Mouse (Mus musculus): Measurements from ENCODE around the gene Dctn5.
"Not testable (repeated sequence)": the region's sequence is repeated elsewhere in the genome, so short reads cannot be mapped to it uniquely, and the experiment has no call there.

Dctn5 gene

GRCm38 (mm10) chr7:122132497-122133337, at the start of gene Dctn5, which contains the start of gene Palb2:
Gene Dctn5 (plus strand): TSS chr7:122133041.
Gene Palb2 (minus strand): TSS chr7:122132985.
- DNase-seq (ENCODE audit: low spot score in 2 of 2) = peak; percentile 99

GRCm38 (mm10) chr7:122087195-122087982, 45.5 kb upstream of the Dctn5 start:
- no peak for DNase-seq (ENCODE audit: low spot score in 2 of 2)

- no peak for DNase-seq (ENCODE audit: low spot score in 2 of 2)
Measured at GRCm38 (mm10) chr7:122094564-122095330, 38.1 kb upstream of the Dctn5 start.

GRCm38 (mm10) chr7:122098009-122098408, 34.8 kb upstream of the Dctn5 start:
- no peak for DNase-seq (ENCODE audit: low spot score in 2 of 2)

GRCm38 (mm10) chr7:122099222-122099621, 33.6 kb upstream of the Dctn5 start:
- peak; percentile 37 to 44 for DNase-seq (ENCODE audit: low spot score in 2 of 2)

GRCm38 (mm10) chr7:122101014-122101746, 31.7 kb upstream of the Dctn5 start:
- DNase-seq (ENCODE audit: low spot score in 2 of 2) = not testable (repeated sequence)

- DNase-seq (ENCODE audit: low spot score in 2 of 2) = peak; percentile 85 to 86
Measured at GRCm38 (mm10) chr7:122101747-122102244, 31.0 kb upstream of the Dctn5 start, which contains the start of gene Ndufab1. Gene Ndufab1 (minus strand): TSS chr7:122101886.

- DNase-seq (ENCODE audit: low spot score in 2 of 2) = no peak
Measured at GRCm38 (mm10) chr7:122108206-122108605, 24.6 kb upstream of the Dctn5 start.

- DNase-seq (ENCODE audit: low spot score in 2 of 2) = no peak
Measured at GRCm38 (mm10) chr7:122123518-122123917, 9.3 kb upstream of the Dctn5 start.

- DNase-seq (ENCODE audit: low spot score in 2 of 2) = no peak
Measured at GRCm38 (mm10) chr7:122125636-122126035, 7.2 kb upstream of the Dctn5 start.

GRCm38 (mm10) chr7:122126946-122127345, 5.9 kb upstream of the Dctn5 start:
- DNase-seq (ENCODE audit: low spot score in 2 of 2) = no peak

- DNase-seq (ENCODE audit: low spot score in 2 of 2) = no peak
Measured at GRCm38 (mm10) chr7:122131834-122132233, 1.0 kb upstream of the Dctn5 start.

- DNase-seq (ENCODE audit: low spot score in 2 of 2) = no peak
Measured at GRCm38 (mm10) chr7:122133338-122133625, 441 bp downstream of the Dctn5 start.

- DNase-seq (ENCODE audit: low spot score in 2 of 2) = no peak
Measured at GRCm38 (mm10) chr7:122135070-122135469, 2.2 kb downstream of the Dctn5 start.

- DNase-seq (ENCODE audit: low spot score in 2 of 2) = no peak
Measured at GRCm38 (mm10) chr7:122137071-122137470, 4.2 kb downstream of the Dctn5 start.

GRCm38 (mm10) chr7:122138190-122138589, 5.3 kb downstream of the Dctn5 start:
- no peak for DNase-seq (ENCODE audit: low spot score in 2 of 2)

- no peak for DNase-seq (ENCODE audit: low spot score in 2 of 2)
Measured at GRCm38 (mm10) chr7:122140991-122141390, 8.2 kb downstream of the Dctn5 start.

- DNase-seq (ENCODE audit: low spot score in 2 of 2) = no peak
Measured at GRCm38 (mm10) chr7:122152473-122152872, 19.6 kb downstream of the Dctn5 start.

GRCm38 (mm10) chr7:122158488-122158887, 25.6 kb downstream of the Dctn5 start:
- DNase-seq (ENCODE audit: low spot score in 2 of 2) = no peak

GRCm38 (mm10) chr7:122158915-122159902, 26.4 kb downstream of the Dctn5 start, which contains the start of gene Plk1:
Gene Plk1 (plus strand): TSS chr7:122159439.
- peak; percentile 85 to 86 for DNase-seq (ENCODE audit: low spot score in 2 of 2)
